Mouse (Mus musculus): ENCODE results near the gene Cnot6. TPM values are rescaled to one million over a fixed set of nuclear protein-coding genes. Genes with fewer than 3 reads are reported as not detected.

The Cnot6 gene
- polyA plus RNA-seq, 1 experiment from 2014 or later: 42.4 TPM

DNA sequence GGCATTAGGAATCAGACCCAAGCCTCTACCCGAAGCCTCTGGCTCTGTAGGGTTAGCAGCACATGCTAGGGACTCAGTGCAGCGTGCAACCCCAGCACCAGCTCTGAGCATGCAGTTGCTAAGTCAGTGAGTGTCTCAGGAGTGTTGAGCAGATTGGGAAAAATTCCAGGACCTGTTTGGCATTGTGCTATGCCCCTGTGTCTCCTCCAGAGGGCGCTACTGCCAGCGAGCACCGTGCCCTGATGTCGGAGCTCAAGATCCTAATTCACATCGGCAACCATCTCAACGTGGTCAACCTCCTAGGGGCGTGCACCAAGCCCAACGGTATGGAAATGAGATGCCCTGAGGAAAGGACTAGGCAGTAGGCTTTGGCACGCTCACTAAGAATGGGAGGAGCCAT is 76.1 kb downstream of the Cnot6 start:
- Histone ChIP-seq H3K4me2 (ENCODE audit: low read length) (peak overlapping the region; percentile 53), H3K36me3 (ENCODE audit: control insufficient read depth, insufficient read depth, low read length) (no peaks in the 10 kb centered on the region), H3K27ac (replicated peaks in 1 of 2; ENCODE audit: control insufficient read depth in 1 of 2, insufficient read depth in 1 of 2, low read depth in 2 of 2, low read length in 2 of 2) (no peak overlapping the region), H3K4me1 (ENCODE audit: control insufficient read depth in 2 of 2, insufficient read depth in 2 of 2, low read length in 2 of 2) (peaks cover 9 to 12% of the 10 kb centered on the region in 2 experiments; a peak in 2 of 4 replicates), H3K27me3 (ENCODE audit: control insufficient read depth, insufficient read depth, low read length) (peaks cover 55% of the 10 kb centered on the region), H3K9ac (ENCODE audit: low read length) (no peak overlapping the region), H3K9me3 (ENCODE audit: control insufficient read depth, low read length) (no peaks in the 10 kb centered on the region), H3K4me3 (ENCODE audit: control insufficient read depth in 1 of 2, insufficient read depth in 1 of 2, low read depth in 1 of 2, low read length in 2 of 2) (no peak overlapping the region)
- ATAC-seq (ENCODE audit: insufficient number of reproducible peaks, insufficient read depth, low FRiP score, low read depth): no peak
- 9% methylated on average over 11 of the region's 11 CpGs for WGBS

DNA sequence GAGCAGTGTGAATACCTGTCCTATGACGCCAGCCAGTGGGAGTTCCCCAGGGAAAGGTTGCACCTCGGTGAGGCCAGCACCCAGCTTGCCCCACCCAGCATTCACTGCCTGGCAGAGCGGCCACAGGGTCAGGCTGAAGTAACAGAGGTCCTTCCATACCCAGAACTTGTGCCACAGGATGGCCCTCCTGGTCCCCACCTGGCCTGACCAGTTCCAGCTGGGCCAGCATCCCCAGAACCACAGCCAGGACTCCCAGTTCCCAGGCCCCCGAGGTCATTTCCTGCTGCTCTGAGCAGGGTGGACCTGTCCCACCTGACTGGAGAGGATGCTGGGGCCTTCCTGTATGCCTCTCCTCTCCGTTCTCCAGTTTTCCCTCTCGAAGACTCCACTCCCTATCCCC is 76.9 kb downstream of the Cnot6 start:
- no peaks in the 10 kb centered on the region for H3K9me3 ChIP-seq (ENCODE audit: control insufficient read depth, low read length)
- H3K4me1 ChIP-seq (ENCODE audit: control insufficient read depth in 2 of 2, insufficient read depth in 2 of 2, low read length in 2 of 2): peaks cover 9 to 12% of the 10 kb centered on the region in 2 experiments; a peak in 2 of 4 replicates
- WGBS: 66% methylated on average over 6 of the region's 6 CpGs
- H3K27me3 ChIP-seq (ENCODE audit: control insufficient read depth, insufficient read depth, low read length): peaks cover 55% of the 10 kb centered on the region
- no peaks in the 10 kb centered on the region for H3K36me3 ChIP-seq (ENCODE audit: control insufficient read depth, insufficient read depth, low read length)
- ATAC-seq (ENCODE audit: insufficient number of reproducible peaks, insufficient read depth, low FRiP score, low read depth): no peak
- no peak overlapping the region for H3K27ac ChIP-seq (replicated peaks in 1 of 2; ENCODE audit: control insufficient read depth in 1 of 2, insufficient read depth in 1 of 2, low read depth in 2 of 2, low read length in 2 of 2)
- no peak overlapping the region for H3K9ac ChIP-seq (ENCODE audit: low read length)
- H3K4me2 ChIP-seq (ENCODE audit: low read length): no peak overlapping the region
- no peak overlapping the region for H3K4me3 ChIP-seq (ENCODE audit: control insufficient read depth in 1 of 2, insufficient read depth in 1 of 2, low read depth in 1 of 2, low read length in 2 of 2)

DNA sequence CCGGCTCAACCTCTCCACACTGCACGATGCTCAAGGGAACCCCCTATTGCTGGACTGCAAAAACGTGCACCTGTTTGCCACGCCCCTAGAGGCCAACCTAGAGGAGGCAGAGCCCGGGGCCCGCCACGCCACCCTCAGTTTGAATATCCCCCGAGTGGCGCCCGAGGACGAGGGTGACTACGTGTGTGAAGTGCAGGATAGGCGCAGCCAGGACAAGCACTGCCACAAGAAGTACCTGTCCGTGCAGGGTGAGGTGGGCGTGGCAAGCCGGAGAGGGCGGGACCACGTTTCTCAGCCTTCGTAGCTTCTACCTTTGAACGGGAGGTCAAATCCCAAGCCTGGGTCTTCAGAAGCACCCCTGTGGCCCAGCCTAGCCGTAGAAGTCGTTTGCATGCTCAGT is 78.4 kb downstream of the Cnot6 start:
- Histone ChIP-seq H3K27ac (replicated peaks in 1 of 2; ENCODE audit: control insufficient read depth in 1 of 2, insufficient read depth in 1 of 2, low read depth in 2 of 2, low read length in 2 of 2) (no peak overlapping the region), H3K4me1 (ENCODE audit: control insufficient read depth in 2 of 2, insufficient read depth in 2 of 2, low read length in 2 of 2) (peaks cover 9 to 12% of the 10 kb centered on the region in 2 experiments; a peak in 2 of 4 replicates), H3K4me2 (ENCODE audit: low read length) (peak overlapping the region; percentile 43), H3K9ac (ENCODE audit: low read length) (no peak overlapping the region), H3K27me3 (ENCODE audit: control insufficient read depth, insufficient read depth, low read length) (peaks cover 55% of the 10 kb centered on the region), H3K4me3 (ENCODE audit: control insufficient read depth in 1 of 2, insufficient read depth in 1 of 2, low read depth in 1 of 2, low read length in 2 of 2) (peak overlapping the region in 1 of 2 experiments; percentile 3; a peak in 1 of 4 replicates), H3K9me3 (ENCODE audit: control insufficient read depth, low read length) (no peaks in the 10 kb centered on the region), H3K36me3 (ENCODE audit: control insufficient read depth, insufficient read depth, low read length) (no peaks in the 10 kb centered on the region)
- no peak for ATAC-seq (ENCODE audit: insufficient number of reproducible peaks, insufficient read depth, low FRiP score, low read depth)
- WGBS: 16% methylated on average over 21 of the region's 22 CpGs

DNA sequence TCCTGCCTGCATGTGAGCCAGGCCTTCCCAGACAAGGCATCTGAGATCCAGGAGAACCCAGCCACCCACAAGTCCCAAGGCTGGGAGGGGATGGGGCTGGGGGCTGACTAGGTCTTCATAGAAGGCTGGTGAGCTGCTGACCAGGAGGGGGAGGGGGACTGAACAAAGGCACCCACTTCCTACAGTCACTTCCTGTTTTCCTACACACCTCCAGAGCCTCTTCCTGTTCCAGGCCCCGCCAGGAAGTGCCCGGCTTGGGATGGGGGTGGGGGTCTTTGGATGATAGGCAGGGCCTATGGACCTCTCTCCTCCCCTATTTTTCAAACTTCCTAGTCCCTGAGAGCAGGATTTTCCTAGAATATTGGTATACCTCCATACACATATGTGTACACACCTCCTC is 80.3 kb downstream of the Cnot6 start:
- no peak overlapping the region for H3K9ac ChIP-seq (ENCODE audit: low read length)
- peaks cover 9 to 12% of the 10 kb centered on the region in 2 experiments; a peak in 2 of 4 replicates for H3K4me1 ChIP-seq (ENCODE audit: control insufficient read depth in 2 of 2, insufficient read depth in 2 of 2, low read length in 2 of 2)
- H3K36me3 ChIP-seq (ENCODE audit: control insufficient read depth, insufficient read depth, low read length): no peaks in the 10 kb centered on the region
- no peaks in the 10 kb centered on the region for H3K9me3 ChIP-seq (ENCODE audit: control insufficient read depth, low read length)
- H3K4me3 ChIP-seq (ENCODE audit: control insufficient read depth in 1 of 2, insufficient read depth in 1 of 2, low read depth in 1 of 2, low read length in 2 of 2): no peak overlapping the region
- H3K27me3 ChIP-seq (ENCODE audit: control insufficient read depth, insufficient read depth, low read length): peaks cover 51% of the 10 kb centered on the region
- no peak for ATAC-seq (ENCODE audit: insufficient number of reproducible peaks, insufficient read depth, low FRiP score, low read depth)
- H3K27ac ChIP-seq (replicated peaks in 1 of 2; ENCODE audit: control insufficient read depth in 1 of 2, insufficient read depth in 1 of 2, low read depth in 2 of 2, low read length in 2 of 2): no peak overlapping the region
- 54% methylated on average over 2 of the region's 2 CpGs for WGBS
- H3K4me2 ChIP-seq (ENCODE audit: low read length): no peak overlapping the region

DNA sequence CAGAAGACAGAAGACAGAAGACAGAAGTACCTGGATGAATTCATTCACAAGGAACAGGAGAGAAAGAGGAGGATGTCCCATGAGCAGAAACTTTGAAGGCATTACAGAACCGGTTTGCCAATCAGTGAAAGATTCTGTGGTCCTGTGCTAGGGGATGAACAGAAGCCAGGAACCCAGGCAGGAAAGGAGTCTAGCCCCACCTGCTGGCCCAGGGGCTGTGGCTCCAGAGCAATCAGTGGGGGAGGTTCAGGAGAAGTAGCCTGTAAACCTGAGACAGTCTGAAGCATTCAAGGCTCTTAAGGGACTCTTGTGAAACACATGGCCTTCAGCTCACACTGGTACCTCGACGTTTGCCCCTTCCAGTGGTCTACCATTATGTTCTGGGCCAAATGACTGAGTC is 81.4 kb downstream of the Cnot6 start:
- H3K27me3 ChIP-seq (ENCODE audit: control insufficient read depth, insufficient read depth, low read length): peaks cover 41% of the 10 kb centered on the region
- ATAC-seq (ENCODE audit: insufficient number of reproducible peaks, insufficient read depth, low FRiP score, low read depth): no peak
- H3K9me3 ChIP-seq (ENCODE audit: control insufficient read depth, low read length): no peaks in the 10 kb centered on the region
- H3K4me1 ChIP-seq (ENCODE audit: control insufficient read depth in 2 of 2, insufficient read depth in 2 of 2, low read length in 2 of 2): peaks cover 5 to 7% of the 10 kb centered on the region in 2 experiments; a peak in 2 of 4 replicates
- no peak overlapping the region for H3K4me2 ChIP-seq (ENCODE audit: low read length)
- H3K27ac ChIP-seq (replicated peaks in 1 of 2; ENCODE audit: control insufficient read depth in 1 of 2, insufficient read depth in 1 of 2, low read depth in 2 of 2, low read length in 2 of 2): no peak overlapping the region
- no peak overlapping the region for H3K9ac ChIP-seq (ENCODE audit: low read length)
- H3K4me3 ChIP-seq (ENCODE audit: control insufficient read depth in 1 of 2, insufficient read depth in 1 of 2, low read depth in 1 of 2, low read length in 2 of 2): no peak overlapping the region
- WGBS: 25% methylated on average over 3 of the region's 3 CpGs
- H3K36me3 ChIP-seq (ENCODE audit: control insufficient read depth, insufficient read depth, low read length): no peaks in the 10 kb centered on the region

DNA sequence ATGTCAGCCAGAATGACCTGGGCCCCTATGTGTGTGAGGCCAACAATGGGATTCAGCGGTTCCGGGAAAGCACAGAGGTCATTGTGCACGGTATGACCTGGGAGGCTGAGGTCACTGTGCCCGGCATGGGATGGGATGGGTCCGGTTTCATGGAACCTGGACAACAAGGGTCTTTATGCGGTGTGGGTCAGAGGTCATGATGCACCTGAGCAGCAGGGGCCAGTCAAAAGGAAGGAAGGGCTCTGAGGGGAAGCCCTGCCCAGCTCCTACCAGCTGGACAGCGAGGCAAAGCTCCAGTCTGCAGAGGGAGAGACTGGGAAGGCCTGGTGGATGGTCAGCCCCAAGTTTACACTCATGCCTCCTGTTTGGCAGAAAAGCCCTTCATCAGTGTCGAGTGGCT is 85.8 kb downstream of the Cnot6 start:
- H3K27me3 ChIP-seq (ENCODE audit: control insufficient read depth, insufficient read depth, low read length): 0 out of 2 replicates have a peak, but pooled peaks cover 3% of the 10 kb centered on the region
- no peak overlapping the region for H3K9ac ChIP-seq (ENCODE audit: low read length)
- H3K9me3 ChIP-seq (ENCODE audit: control insufficient read depth, low read length): no peaks in the 10 kb centered on the region
- H3K4me3 ChIP-seq (ENCODE audit: control insufficient read depth in 1 of 2, insufficient read depth in 1 of 2, low read depth in 1 of 2, low read length in 2 of 2): no peak overlapping the region
- H3K4me1 ChIP-seq (ENCODE audit: control insufficient read depth in 2 of 2, insufficient read depth in 2 of 2, low read length in 2 of 2): no peaks in the 10 kb centered on the region
- 85% methylated on average over 8 of the region's 8 CpGs for WGBS
- no peak for ATAC-seq (ENCODE audit: insufficient number of reproducible peaks, insufficient read depth, low FRiP score, low read depth)
- peaks cover 4% of the 10 kb centered on the region; the same call in 1 of the 2 replicates for H3K36me3 ChIP-seq (ENCODE audit: control insufficient read depth, insufficient read depth, low read length)
- no peak overlapping the region for H3K4me2 ChIP-seq (ENCODE audit: low read length)
- H3K27ac ChIP-seq (replicated peaks in 1 of 2; ENCODE audit: control insufficient read depth in 1 of 2, insufficient read depth in 1 of 2, low read depth in 2 of 2, low read length in 2 of 2): no peak overlapping the region

DNA sequence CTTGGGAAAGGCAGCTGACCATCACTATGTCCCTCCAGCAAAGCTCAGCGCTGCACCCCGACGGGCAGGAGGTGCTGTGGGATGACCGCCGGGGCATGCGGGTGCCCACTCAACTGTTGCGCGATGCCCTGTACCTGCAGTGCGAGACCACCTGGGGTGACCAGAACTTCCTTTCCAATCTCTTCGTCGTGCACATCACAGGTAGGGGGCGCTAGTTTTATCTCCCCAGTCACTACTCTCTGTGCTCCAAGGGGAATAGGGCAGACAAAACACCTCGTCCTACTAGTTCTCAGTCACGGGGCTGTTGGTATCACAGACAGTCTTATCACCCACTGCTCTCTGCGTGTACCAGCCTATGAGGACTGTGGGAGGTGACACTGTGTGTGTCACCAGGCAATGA is 86.7 kb downstream of the Cnot6 start:
- no peak for ATAC-seq (ENCODE audit: insufficient number of reproducible peaks, insufficient read depth, low FRiP score, low read depth)
- 61% methylated on average over 15 of the region's 15 CpGs for WGBS
- no peak overlapping the region for H3K4me3 ChIP-seq (ENCODE audit: control insufficient read depth in 1 of 2, insufficient read depth in 1 of 2, low read depth in 1 of 2, low read length in 2 of 2)

DNA sequence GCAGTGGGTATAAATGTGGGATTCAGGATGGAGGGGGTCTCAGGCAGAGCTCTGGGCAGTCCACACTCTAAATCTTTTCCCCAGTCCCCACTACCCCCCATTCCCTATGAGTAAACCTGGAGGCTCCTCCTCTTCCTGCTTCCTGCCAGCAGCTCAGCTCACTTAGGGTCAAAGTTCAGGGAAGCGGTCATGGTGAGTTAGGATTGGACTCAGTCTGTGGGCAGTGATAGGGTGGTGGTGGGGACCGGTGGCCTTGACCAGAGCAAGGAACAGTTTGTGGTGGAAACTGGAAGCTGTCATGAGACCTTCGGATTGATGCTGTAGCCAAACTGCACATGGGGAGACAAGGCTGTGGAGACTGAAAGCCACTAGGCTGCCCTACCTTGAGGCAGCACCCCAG is 88.4 kb downstream of the Cnot6 start:
- no peak for ATAC-seq (ENCODE audit: insufficient number of reproducible peaks, insufficient read depth, low FRiP score, low read depth)
- Histone ChIP-seq H3K4me3 (ENCODE audit: control insufficient read depth in 1 of 2, insufficient read depth in 1 of 2, low read depth in 1 of 2, low read length in 2 of 2) (no peak overlapping the region), H3K27ac (replicated peaks in 1 of 2; ENCODE audit: control insufficient read depth in 1 of 2, insufficient read depth in 1 of 2, low read depth in 2 of 2, low read length in 2 of 2) (no peak overlapping the region), H3K9ac (ENCODE audit: low read length) (no peak overlapping the region), H3K27me3 (ENCODE audit: control insufficient read depth, insufficient read depth, low read length) (no peaks in the 10 kb centered on the region), H3K4me2 (ENCODE audit: low read length) (no peak overlapping the region), H3K9me3 (ENCODE audit: control insufficient read depth, low read length) (no peaks in the 10 kb centered on the region), H3K4me1 (ENCODE audit: control insufficient read depth in 2 of 2, insufficient read depth in 2 of 2, low read length in 2 of 2) (no peaks in the 10 kb centered on the region), H3K36me3 (ENCODE audit: control insufficient read depth, insufficient read depth, low read length) (peaks cover 4% of the 10 kb centered on the region; the same call in 1 of the 2 replicates)
- 71% methylated on average over 3 of the region's 3 CpGs for WGBS

More for the DNA sequence above, 86.7 kb downstream of the Cnot6 start:
- Histone ChIP-seq H3K9me3 (ENCODE audit: control insufficient read depth, low read length) (no peaks in the 10 kb centered on the region), H3K36me3 (ENCODE audit: control insufficient read depth, insufficient read depth, low read length) (peaks cover 4% of the 10 kb centered on the region; the same call in 1 of the 2 replicates), H3K27ac (replicated peaks in 1 of 2; ENCODE audit: control insufficient read depth in 1 of 2, insufficient read depth in 1 of 2, low read depth in 2 of 2, low read length in 2 of 2) (no peak overlapping the region), H3K9ac (ENCODE audit: low read length) (no peak overlapping the region), H3K4me1 (ENCODE audit: control insufficient read depth in 2 of 2, insufficient read depth in 2 of 2, low read length in 2 of 2) (no peaks in the 10 kb centered on the region), H3K4me2 (ENCODE audit: low read length) (no peak overlapping the region), H3K27me3 (ENCODE audit: control insufficient read depth, insufficient read depth, low read length) (no peaks in the 10 kb centered on the region)
